Mouse (Mus musculus): ENCODE results near the gene Akap8l. TPM values are rescaled to one million over a fixed set of nuclear protein-coding genes. Genes with fewer than 3 reads are reported as not detected.

Gene Akap8l
- polyA plus RNA-seq, 1 experiment from 2014 or later, result 106 TPM

Small RNA genes within 50 kb of the gene (microRNA-seq; reads per million reads assigned to microRNA genes)
- gene Gm22201, result not detected

Other genes starting within 250 kb of the Akap8l start
- gene Notch3, start 183.8 kb downstream of the Akap8l start, polyA plus RNA-seq (2016; fragmentation: Nextera tagmentation; extraction: Ambion mirVana), result 23.8 and 32.1 TPM in 2 replicates
- 0.11 TPM in 1 of 2 replicates, not detected in the other for gene Ephx3, start 161.1 kb downstream of the Akap8l start, polyA plus RNA-seq (2016; fragmentation: Nextera tagmentation; extraction: Ambion mirVana)
- 132 and 134 TPM in 2 replicates for gene Brd4, start 65.9 kb downstream of the Akap8l start, polyA plus RNA-seq (2016; fragmentation: Nextera tagmentation; extraction: Ambion mirVana)
- 142 and 157 TPM in 2 replicates for gene Akap8, start 29.4 kb downstream of the Akap8l start, polyA plus RNA-seq (2016; fragmentation: Nextera tagmentation; extraction: Ambion mirVana)
- 36.7 and 37.2 TPM in 2 replicates for gene Wiz, start 38.8 kb upstream of the Akap8l start, polyA plus RNA-seq (2016; fragmentation: Nextera tagmentation; extraction: Ambion mirVana)
- gene Rasal3, start 53.0 kb upstream of the Akap8l start, polyA plus RNA-seq (2016; fragmentation: Nextera tagmentation; extraction: Ambion mirVana), result 0.33 and 0.53 TPM in 2 replicates
- not detected in 2 replicates for gene Pglyrp2, start 73.6 kb upstream of the Akap8l start, polyA plus RNA-seq (2016; fragmentation: Nextera tagmentation; extraction: Ambion mirVana)
- gene Cyp4f39, start 102.1 kb upstream of the Akap8l start, polyA plus RNA-seq (2016; fragmentation: Nextera tagmentation; extraction: Ambion mirVana), result not detected in 2 replicates
- gene Cyp4f17, start 155.4 kb upstream of the Akap8l start, polyA plus RNA-seq (2016; fragmentation: Nextera tagmentation; extraction: Ambion mirVana), result 5.6 and 9.2 TPM in 2 replicates
- gene Cyp4f16, start 186.0 kb upstream of the Akap8l start, polyA plus RNA-seq (2016; fragmentation: Nextera tagmentation; extraction: Ambion mirVana), result 13.4 and 19.2 TPM in 2 replicates